Mouse (Mus musculus) CD4-positive helper T cell, adult 2 months (primary cell): ENCODE results near the gene Gli3.

Experiments used
- DNase-seq: peaks from one replicate; pipeline ENCODE4 v3.0.0-alpha.2; 2012; ENCODE audit warnings: low read depth, missing footprints, low spot score

Gene Gli3

GRCm38 (mm10) chr13:15488065-15488464 lies 25.0 kb downstream of the Gli3 start:
- no peak for DNase-seq

GRCm38 (mm10) chr13:15495820-15496219 lies 32.8 kb downstream of the Gli3 start:
- DNase-seq, result no peak

- DNase-seq, result no peak
Observed at GRCm38 (mm10) chr13:15498338-15498737, 35.3 kb downstream of the Gli3 start.

- no peak for DNase-seq
Observed at GRCm38 (mm10) chr13:15510925-15511324, 47.9 kb downstream of the Gli3 start.

GRCm38 (mm10) chr13:15513114-15513513 lies 50.1 kb downstream of the Gli3 start:
- DNase-seq, result no peak

- DNase-seq, result no peak
Observed at GRCm38 (mm10) chr13:15514082-15514481, 51.0 kb downstream of the Gli3 start.

- DNase-seq, result no peak
Observed at GRCm38 (mm10) chr13:15517048-15517760, 54.2 kb downstream of the Gli3 start.

GRCm38 (mm10) chr13:15520353-15520752 lies 57.3 kb downstream of the Gli3 start:
- DNase-seq, result no peak

- DNase-seq, result no peak
Observed at GRCm38 (mm10) chr13:15522153-15522552, 59.1 kb downstream of the Gli3 start.

GRCm38 (mm10) chr13:15524208-15524607 lies 61.2 kb downstream of the Gli3 start:
- no peak for DNase-seq

GRCm38 (mm10) chr13:15526691-15527090 lies 63.7 kb downstream of the Gli3 start:
- DNase-seq, result no peak

- DNase-seq, result no peak
Observed at GRCm38 (mm10) chr13:15531568-15531967, 68.5 kb downstream of the Gli3 start.

- DNase-seq, result no peak
Observed at GRCm38 (mm10) chr13:15537206-15537605, 74.2 kb downstream of the Gli3 start.

- no peak for DNase-seq
Observed at GRCm38 (mm10) chr13:15537611-15538010, 74.6 kb downstream of the Gli3 start.

GRCm38 (mm10) chr13:15538389-15538788 lies 75.4 kb downstream of the Gli3 start:
- no peak for DNase-seq

- no peak for DNase-seq
Observed at GRCm38 (mm10) chr13:15542053-15542452, 79.0 kb downstream of the Gli3 start.

GRCm38 (mm10) chr13:15543169-15543887 lies 80.3 kb downstream of the Gli3 start:
- DNase-seq, result no peak

- DNase-seq, result no peak
Observed at GRCm38 (mm10) chr13:15543888-15544640, 81.0 kb downstream of the Gli3 start.

- DNase-seq, result no peak
Observed at GRCm38 (mm10) chr13:15545346-15545896, 82.4 kb downstream of the Gli3 start.

GRCm38 (mm10) chr13:15546258-15546657 lies 83.2 kb downstream of the Gli3 start:
- no peak for DNase-seq

- DNase-seq, result no peak
Observed at GRCm38 (mm10) chr13:15549466-15549865, 86.4 kb downstream of the Gli3 start.

- no peak for DNase-seq
Observed at GRCm38 (mm10) chr13:15550027-15550602, 87.1 kb downstream of the Gli3 start.
